Mouse (Mus musculus) E14TG2a.4 (cell line): Measurements from ENCODE around the gene Srsf3.
A peak's percentile ranks its signal among the peaks of the same experiment; 100 is the strongest.

ENCODE experiments used
- H3K27me3 ChIP-seq: 2 replicates; pipeline ENCODE4 v1.6.1; 2014; ENCODE audit warnings: low read length, control low read depth; ENCODE audit not compliant: insufficient read depth
- H3K36me3 ChIP-seq: 2 replicates; pipeline ENCODE4 v1.6.1; 2014; ENCODE audit warnings: low read length, control low read depth; ENCODE audit not compliant: insufficient read depth
- H3K4me1 ChIP-seq: replicated peaks from 2 replicates; pipeline ENCODE4 v1.6.1; 2014; ENCODE audit warnings: low read depth, low read length, control low read depth
- H3K4me3 ChIP-seq: replicated peaks from 2 replicates; pipeline ENCODE4 v1.5.1; 2014; ENCODE audit warnings: mild to moderate bottlenecking, low read length
- H3K9me3 ChIP-seq: 2 replicates; pipeline ENCODE4 v1.6.1; 2014; ENCODE audit warnings: low read length, control low read depth
- CTCF ChIP-seq: conservative IDR thresholded peaks from 2 replicates; pipeline ENCODE4 v1.5.1; 2014; ENCODE audit warnings: low read length
- NANOG ChIP-seq: IDR thresholded peaks from 2 replicates; pipeline ENCODE4 v1.6.1; 2014; ENCODE audit warnings: borderline replicate concordance, low read length, mixed read lengths
- POU5F1 ChIP-seq: IDR thresholded peaks from 2 replicates; pipeline ENCODE4 v1.6.1; 2014; ENCODE audit warnings: low read length, borderline replicate concordance

Srsf3 gene

DNA sequence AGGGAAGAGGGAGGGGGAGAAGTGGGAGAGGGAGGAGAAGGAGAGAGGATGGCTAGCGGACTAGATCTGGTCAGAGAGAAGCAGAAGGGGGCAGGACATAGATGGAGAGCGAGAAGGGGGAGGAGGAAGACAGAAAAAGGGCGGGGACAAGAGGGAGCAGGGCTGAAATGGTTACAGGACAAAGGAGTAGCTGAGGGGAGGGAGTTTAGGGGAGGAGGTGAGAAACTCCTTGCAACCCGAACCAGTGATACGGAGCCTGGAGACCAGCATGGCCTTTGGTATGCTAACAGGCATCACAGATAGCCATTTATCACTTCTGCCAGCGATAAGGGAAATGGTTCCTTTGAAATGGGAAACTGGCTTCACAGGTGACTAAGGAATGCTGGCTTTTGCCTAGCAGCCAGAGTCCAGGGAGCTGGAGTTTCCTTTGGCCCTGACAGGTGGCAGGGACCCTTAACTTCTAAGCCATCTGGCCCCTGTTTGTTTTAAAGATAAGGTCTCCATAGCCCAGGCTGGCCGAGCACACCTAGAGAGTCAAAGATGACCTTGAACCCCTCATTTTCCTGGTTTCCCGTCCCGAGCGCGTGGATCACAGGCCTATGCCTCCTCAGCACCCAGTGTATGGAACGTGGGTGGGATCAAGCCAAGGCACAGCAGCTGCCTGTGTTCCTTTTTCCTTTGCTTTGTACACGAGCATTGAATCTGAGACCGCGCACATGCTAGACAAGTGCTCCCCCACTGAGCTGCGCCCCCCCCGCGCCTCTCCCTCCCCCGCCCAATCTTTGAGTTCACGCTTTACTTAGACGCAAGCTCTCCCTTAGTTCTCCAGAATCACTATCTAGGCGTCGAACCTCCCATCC is 48.6 kb downstream of the Srsf3 start:
- Histone ChIP-seq H3K4me1 (peaks cover 76% of the 10 kb centered on the region), H3K27me3 (no peaks in the 10 kb centered on the region), H3K36me3 (peaks cover 9% of the 10 kb centered on the region), H3K9me3 (no peaks in the 10 kb centered on the region), H3K4me3 (peak overlapping the region; percentile 61)
- TF ChIP-seq CTCF, result no peak
- TF ChIP-seq POU5F1, result peak; percentile 19; the same call in 1 of the 2 replicates
- TF ChIP-seq NANOG, result no peak

GRCm38 (mm10) chr17:29081618-29082381 is 49.4 kb downstream of the Srsf3 start:
- TF ChIP-seq CTCF, result no peak
- peaks cover 70% of the 10 kb centered on the region for H3K4me1 ChIP-seq
- H3K27me3 ChIP-seq, result no peaks in the 10 kb centered on the region
- no peaks in the 10 kb centered on the region for H3K9me3 ChIP-seq
- H3K4me3 ChIP-seq, result peak overlapping the region; percentile 61
- H3K36me3 ChIP-seq, result peaks cover 5% of the 10 kb centered on the region

DNA sequence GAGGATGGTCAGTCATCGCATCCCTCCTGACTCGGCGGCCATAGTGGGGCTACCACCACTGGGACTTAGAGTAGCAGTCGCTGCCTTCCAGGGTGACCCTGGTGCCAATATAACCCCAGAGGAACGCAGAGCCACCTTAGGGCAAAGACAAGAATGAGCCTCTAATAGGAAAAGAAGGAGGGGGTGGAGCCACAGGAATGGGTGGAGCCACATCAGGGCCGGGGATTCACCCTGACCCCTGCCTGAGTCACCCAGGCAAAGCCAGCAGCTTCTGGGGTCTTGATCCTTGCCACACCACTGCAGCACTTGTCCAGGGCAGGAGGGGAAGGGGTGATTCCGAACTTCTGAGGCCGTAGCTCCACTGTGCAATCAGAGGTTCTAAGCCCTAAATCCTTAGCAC is 51.2 kb downstream of the Srsf3 start:
- Histone ChIP-seq H3K9me3 (no peaks in the 10 kb centered on the region), H3K4me3 (peak overlapping the region; percentile 58), H3K36me3 (no peaks in the 10 kb centered on the region), H3K27me3 (no peaks in the 10 kb centered on the region), H3K4me1 (peaks cover 62% of the 10 kb centered on the region)
- no peak for TF ChIP-seq NANOG
- no peak for TF ChIP-seq POU5F1
- no peak for TF ChIP-seq CTCF

- TF ChIP-seq POU5F1 (no peak), CTCF (no peak), NANOG (no peak)
- Histone ChIP-seq H3K36me3 (no peaks in the 10 kb centered on the region), H3K9me3 (no peaks in the 10 kb centered on the region), H3K4me3 (no peak overlapping the region), H3K4me1 (peaks cover 58% of the 10 kb centered on the region), H3K27me3 (no peaks in the 10 kb centered on the region)
These were observed 52.2 kb downstream of the Srsf3 start for GRCm38 (mm10) chr17:29084656-29085055.

- Histone ChIP-seq H3K4me3 (peak overlapping the region; percentile 26; the same call in 1 of the 2 replicates), H3K4me1 (peaks cover 53% of the 10 kb centered on the region), H3K9me3 (peaks cover under 1% of the 10 kb centered on the region), H3K36me3 (no peaks in the 10 kb centered on the region), H3K27me3 (no peaks in the 10 kb centered on the region)
- TF ChIP-seq CTCF (no peak), NANOG (no peak), POU5F1 (no peak)
These were observed 52.8 kb downstream of the Srsf3 start for GRCm38 (mm10) chr17:29085266-29085665.

DNA sequence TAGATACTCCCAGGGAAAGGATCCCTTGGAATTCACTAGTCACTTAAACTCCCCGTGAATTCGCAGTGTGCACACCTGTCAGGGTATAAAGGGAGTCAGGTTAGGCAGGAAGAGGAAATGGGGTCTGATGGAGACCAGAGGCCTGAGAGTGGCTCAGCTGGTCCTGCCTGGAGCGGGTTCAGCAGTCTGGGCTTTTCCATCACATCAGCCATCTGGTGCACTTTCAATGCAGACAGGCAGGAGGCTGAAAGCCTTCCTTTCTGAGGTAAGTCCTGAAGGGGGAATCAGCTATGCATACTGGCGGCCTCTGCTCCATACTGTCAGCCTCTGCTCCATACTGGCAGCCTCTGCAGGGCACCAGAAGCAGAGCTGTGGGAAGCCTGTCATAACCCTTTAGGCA is 54.5 kb downstream of the Srsf3 start:
- TF ChIP-seq POU5F1 (no peak), CTCF (no peak), NANOG (no peak)
- Histone ChIP-seq H3K4me3 (no peak overlapping the region), H3K9me3 (peaks cover 15% of the 10 kb centered on the region), H3K36me3 (no peaks in the 10 kb centered on the region), H3K27me3 (no peaks in the 10 kb centered on the region), H3K4me1 (peaks cover 47% of the 10 kb centered on the region)

- peaks cover 3% of the 10 kb centered on the region; the same call in 1 of the 2 replicates for H3K36me3 ChIP-seq
- H3K27me3 ChIP-seq, result peaks cover 18% of the 10 kb centered on the region
- peaks cover 43% of the 10 kb centered on the region for H3K4me1 ChIP-seq
- peaks cover 15% of the 10 kb centered on the region for H3K9me3 ChIP-seq
- no peak for TF ChIP-seq CTCF
- no peak for TF ChIP-seq POU5F1
- no peak for TF ChIP-seq NANOG
- H3K4me3 ChIP-seq, result 0 out of 2 replicates have a peak within 1 kb of the TSS, but pooled peaks have one; percentile 1
These were observed 58.3 kb downstream of the Srsf3 start, which contains the start of gene Cdkn1a for GRCm38 (mm10) chr17:29090776-29091175. Gene Cdkn1a, plus strand, starts transcription at chr17:29090976.

- no peak for TF ChIP-seq POU5F1
- TF ChIP-seq CTCF, result no peak
- no peak for TF ChIP-seq NANOG
- Histone ChIP-seq H3K27me3 (peaks cover 18% of the 10 kb centered on the region), H3K36me3 (peaks cover 9% of the 10 kb centered on the region), H3K9me3 (peaks cover 15% of the 10 kb centered on the region), H3K4me3 (no peak overlapping the region), H3K4me1 (peaks cover 50% of the 10 kb centered on the region)
These were observed 59.0 kb downstream of the Srsf3 start for GRCm38 (mm10) chr17:29091348-29091944.
